Mouse (Mus musculus) cerebellum, adult 2 months (tissue): ENCODE measurements around the gene Ulk4. TPM values are rescaled to one million over a fixed set of nuclear protein-coding genes. Genes with fewer than 3 reads are reported as not detected.

ENCODE experiments used
- DNase-seq, 2 experiments: peaks; one replicate each; pipeline ENCODE4 v3.0.0; 2021
- H3K27ac ChIP-seq: fragments of 200-500 bp; 2 replicates; pipeline ENCODE4 v1.5.1; 2012; ENCODE audit warnings: low read length, control low read depth, inconsistent platforms; ENCODE audit not compliant: insufficient read depth
- H3K27me3 ChIP-seq: fragments of 200-500 bp; 2 replicates; pipeline ENCODE4 v1.6.1; 2012; ENCODE audit warnings: inconsistent platforms, mild to moderate bottlenecking, low read length, moderate library complexity; ENCODE audit not compliant: control insufficient read depth, insufficient read depth
- H3K4me1 ChIP-seq: fragments of 200-500 bp; 2 replicates; pipeline ENCODE4 v1.6.1; 2011; ENCODE audit warnings: low read length; ENCODE audit not compliant: control insufficient read depth, insufficient read depth
- H3K4me3 ChIP-seq: fragments of 200-500 bp; replicated peaks from 2 replicates; pipeline ENCODE3; 2011; ENCODE audit warnings: mild to moderate bottlenecking, low read depth, low read length, control low read depth; ENCODE audit not compliant: insufficient read depth
- CTCF ChIP-seq: fragments of 200-500 bp; IDR thresholded peaks from 2 replicates; pipeline ENCODE4 v1.5.1; 2011; ENCODE audit warnings: low read depth, mild to moderate bottlenecking, control low read depth, low read length, moderate library complexity, borderline replicate concordance; ENCODE audit not compliant: insufficient read depth
- POLR2A ChIP-seq: fragments of 200-500 bp; IDR thresholded peaks from 2 replicates; pipeline ENCODE4 v1.6.1; 2011; ENCODE audit warnings: low read length, control low read depth, borderline replicate concordance; ENCODE audit not compliant: insufficient read depth
- WGBS: fragments of 180-500 bp; shearing (Covaris S2); methylation state at CpG from one replicate; pipeline ENCODE4 v1.1.7; 2018; 5-methylcytosine and 5-hydroxymethylcytosine counted together
- polyA plus RNA-seq: library from polyadenylated mRNA; depleted of rRNA; stranded (reverse); fragments of >200 nt; gene quantifications from 2 replicates; pipeline ENCODE4 v1.2.3, GENCODE M21; 2012

Gene Ulk4
- polyA plus RNA-seq, 1 experiment: 2.1 TPM

DNA sequence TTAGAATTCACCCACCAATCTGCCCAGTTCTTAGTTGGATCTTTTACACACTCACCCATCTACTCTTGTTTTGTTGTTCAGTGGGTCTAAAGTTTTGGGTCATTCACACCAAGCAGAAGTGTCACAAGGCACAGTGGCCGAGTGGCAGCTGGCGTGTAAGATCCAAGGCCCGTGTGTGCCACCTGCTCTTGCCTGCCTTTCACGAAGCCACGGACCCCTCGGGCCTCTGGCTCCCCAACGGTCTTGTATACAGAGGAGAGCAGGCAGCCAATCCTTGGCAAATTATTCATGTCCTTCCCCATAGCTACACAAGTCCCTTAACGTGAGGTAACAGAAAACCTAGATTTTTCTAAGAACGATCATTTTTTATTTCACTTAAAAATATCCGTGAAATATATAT is 27.5 kb upstream of the Ulk4 start:
- Histone ChIP-seq H3K4me3 (no peak overlapping the region), H3K27me3 (no peaks in the 10 kb centered on the region), H3K27ac (no peak overlapping the region), H3K4me1 (peaks cover 51% of the 10 kb centered on the region)
- no peak for TF ChIP-seq CTCF
- no peak for TF ChIP-seq POLR2A
- WGBS: 49% methylated on average over 10 of the region's 10 CpGs
- DNase-seq: peak in 1 of 2 experiments; percentile 21

DNA sequence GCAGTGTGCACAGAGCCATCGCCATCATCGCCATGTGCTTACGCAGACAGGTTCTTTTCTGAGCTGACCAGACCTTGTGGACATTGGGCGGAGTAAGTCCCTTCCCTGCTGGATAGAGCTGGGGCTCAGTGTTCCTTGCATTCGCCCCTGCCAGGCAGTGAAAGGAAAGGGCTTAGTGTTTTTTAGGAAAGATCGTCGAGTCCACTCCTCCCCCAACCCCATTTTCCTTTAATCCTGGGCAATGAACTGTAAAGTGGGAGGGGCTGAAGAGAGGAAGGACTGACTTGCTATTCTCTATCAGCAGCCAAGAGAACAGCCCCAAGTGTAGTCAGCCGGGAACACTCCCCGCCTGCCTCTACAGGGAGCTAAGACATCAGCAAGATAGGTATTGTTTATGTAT is 26.8 kb upstream of the Ulk4 start:
- peak in 1 of 2 experiments; percentile 15 for DNase-seq
- no peak overlapping the region for H3K4me3 ChIP-seq
- no peak overlapping the region for H3K27ac ChIP-seq
- TF ChIP-seq CTCF (no peak), POLR2A (no peak)
- H3K4me1 ChIP-seq: peaks cover 50% of the 10 kb centered on the region
- no peaks in the 10 kb centered on the region for H3K27me3 ChIP-seq
- 59% methylated on average over 9 of the region's 9 CpGs for WGBS

DNA sequence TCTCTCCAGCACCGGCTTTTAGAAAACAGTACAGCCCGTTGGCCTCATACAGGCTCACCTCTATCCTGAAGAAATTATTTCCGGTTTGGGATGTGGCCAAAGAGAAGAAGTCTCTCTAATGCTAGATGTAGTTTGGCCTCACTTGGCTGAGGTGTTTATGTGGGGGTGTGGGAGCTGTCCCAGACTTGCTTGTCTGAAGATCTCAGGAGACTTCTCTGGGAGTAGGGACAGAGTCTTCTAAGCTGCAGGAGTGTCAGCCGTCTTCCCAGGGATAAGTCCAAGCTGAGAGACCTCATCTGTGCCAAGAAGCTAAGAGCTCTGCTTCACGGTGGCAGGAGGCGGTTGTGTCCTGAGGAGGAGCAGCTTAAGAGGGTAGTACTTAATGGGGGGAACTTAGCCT is 26.1 kb upstream of the Ulk4 start:
- TF ChIP-seq CTCF (no peak), POLR2A (no peak)
- DNase-seq: peak in 1 of 2 experiments; percentile 23
- Histone ChIP-seq H3K4me3 (no peak overlapping the region), H3K27me3 (no peaks in the 10 kb centered on the region), H3K4me1 (peaks cover 52% of the 10 kb centered on the region), H3K27ac (no peak overlapping the region)
- WGBS: 23% methylated on average over 6 of the region's 6 CpGs

GRCm38 (mm10) chr9:121302543-121302942 is 25.5 kb upstream of the Ulk4 start:
- TF ChIP-seq POLR2A (no peak), CTCF (peak; percentile 33; the same call in 1 of the 2 replicates)
- no peak overlapping the region for H3K4me3 ChIP-seq
- no peaks in the 10 kb centered on the region for H3K27me3 ChIP-seq
- H3K27ac ChIP-seq: no peak overlapping the region
- DNase-seq: peak in 1 of 2 experiments; percentile 40
- peaks cover 52% of the 10 kb centered on the region for H3K4me1 ChIP-seq
- 85% methylated on average over 7 of the region's 8 CpGs for WGBS

- TF ChIP-seq CTCF: no peak
- no peak for TF ChIP-seq POLR2A
- 59% methylated on average over 22 of the region's 22 CpGs for WGBS
- H3K4me3 ChIP-seq: no peak overlapping the region
- no peak overlapping the region for H3K27ac ChIP-seq
- H3K27me3 ChIP-seq: no peaks in the 10 kb centered on the region
- peak in 1 of 2 experiments; percentile 24 for DNase-seq
- peaks cover 46% of the 10 kb centered on the region for H3K4me1 ChIP-seq
Measured at GRCm38 (mm10) chr9:121301041-121301920, 24.3 kb upstream of the Ulk4 start.

GRCm38 (mm10) chr9:121299976-121300570 is 23.1 kb upstream of the Ulk4 start:
- Histone ChIP-seq H3K4me3 (peak overlapping the region; percentile 50), H3K27me3 (no peaks in the 10 kb centered on the region), H3K4me1 (peaks cover 38% of the 10 kb centered on the region), H3K27ac (peak overlapping the region; percentile 6; the same call in 1 of the 2 replicates)
- TF ChIP-seq CTCF (no peak), POLR2A (no peak)
- DNase-seq: peak; percentile 51 to 59
- WGBS: 12% methylated on average over 19 of the region's 19 CpGs

GRCm38 (mm10) chr9:121299223-121299755 is 22.3 kb upstream of the Ulk4 start:
- Histone ChIP-seq H3K27ac (0 out of 2 replicates have a peak overlapping the region, but pooled peaks have one; percentile 6), H3K4me1 (peaks cover 37% of the 10 kb centered on the region)
- 36% methylated on average over 9 of the region's 9 CpGs for WGBS

More at GRCm38 (mm10) chr9:121299223-121299755, 22.3 kb upstream of the Ulk4 start:
- Histone ChIP-seq H3K27me3 (no peaks in the 10 kb centered on the region), H3K4me3 (peak overlapping the region; percentile 50)
- DNase-seq: no peak
- TF ChIP-seq CTCF (no peak), POLR2A (no peak)
